Mouse (Mus musculus) frontal cortex, adult 2 months (tissue): ENCODE measurements at regions not wholly inside any gene's neighbourhood (a gene's known extent, or its start where the extent isn't known, plus 50 kb on each side); places are given as distances from the start of the nearest gene placed in this dataset.

ENCODE experiments used
- DNase-seq, 2 experiments: peaks; one replicate each; pipeline ENCODE4 v3.0.0; 2022; ENCODE audit warnings: low spot score in 1 of 2; ENCODE audit errors: extremely low spot score in 1 of 2

DNA sequence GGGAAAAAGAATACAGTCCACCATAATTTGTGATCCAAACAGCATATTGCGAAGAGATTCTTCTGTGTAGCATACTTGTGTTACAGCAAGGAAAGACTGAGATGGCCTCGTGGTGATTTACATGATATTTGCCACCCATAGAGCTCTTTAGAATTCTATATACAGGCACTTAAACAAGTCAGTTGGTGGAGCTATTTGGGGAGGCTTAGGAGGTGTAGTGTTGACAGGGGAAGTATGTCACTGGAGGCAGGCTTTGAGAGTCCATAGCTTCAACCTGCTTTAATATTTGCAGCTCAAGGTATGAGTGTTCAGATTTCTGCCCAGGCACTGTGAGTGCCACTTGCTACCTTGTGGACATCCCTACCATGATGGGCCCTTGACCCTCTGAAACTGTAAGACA lies 187.3 kb downstream of the Ostf1 start:
- DNase-seq: no peak

DNA sequence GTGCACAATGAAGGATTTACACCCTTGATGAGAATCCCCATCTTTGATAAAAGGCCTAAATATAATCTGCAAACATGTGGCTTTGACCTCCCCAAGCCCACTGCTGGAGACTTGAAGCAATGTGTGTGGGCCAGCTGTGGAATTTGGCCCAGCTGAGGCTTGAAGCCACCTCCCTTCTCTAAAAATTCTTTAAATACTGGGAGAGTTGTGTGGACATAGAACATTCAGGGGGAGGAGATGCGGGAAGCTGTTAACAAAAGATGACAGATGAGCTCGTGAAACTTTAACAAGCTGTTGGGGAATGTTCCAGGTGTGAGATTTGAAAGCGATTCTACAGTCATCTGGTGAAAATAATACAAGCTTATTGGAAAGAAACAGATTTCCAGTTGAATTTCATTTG lies 195.3 kb downstream of the Ostf1 start:
- DNase-seq: peak in 1 of 2 experiments; percentile 50

DNA sequence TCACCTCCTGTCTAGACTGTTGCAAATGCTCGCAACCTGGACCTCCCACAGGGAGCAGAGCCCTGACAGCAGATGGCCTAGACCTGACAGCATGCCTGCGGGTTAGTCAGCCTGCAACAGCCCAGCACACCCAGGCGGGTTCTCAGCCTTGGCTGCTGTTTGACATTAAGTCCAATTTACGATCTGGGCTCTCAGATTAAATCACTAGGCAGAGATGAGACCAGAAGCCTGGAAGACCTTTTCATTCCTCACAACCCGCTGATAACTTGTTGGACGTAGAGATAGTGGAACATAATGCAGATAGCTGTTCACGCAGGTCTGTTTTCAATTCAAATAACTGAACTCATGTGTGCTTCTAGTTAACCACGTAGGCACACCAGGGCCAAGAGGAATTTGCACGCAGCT lies 211.2 kb downstream of the Ostf1 start:
- DNase-seq: no peak

DNA sequence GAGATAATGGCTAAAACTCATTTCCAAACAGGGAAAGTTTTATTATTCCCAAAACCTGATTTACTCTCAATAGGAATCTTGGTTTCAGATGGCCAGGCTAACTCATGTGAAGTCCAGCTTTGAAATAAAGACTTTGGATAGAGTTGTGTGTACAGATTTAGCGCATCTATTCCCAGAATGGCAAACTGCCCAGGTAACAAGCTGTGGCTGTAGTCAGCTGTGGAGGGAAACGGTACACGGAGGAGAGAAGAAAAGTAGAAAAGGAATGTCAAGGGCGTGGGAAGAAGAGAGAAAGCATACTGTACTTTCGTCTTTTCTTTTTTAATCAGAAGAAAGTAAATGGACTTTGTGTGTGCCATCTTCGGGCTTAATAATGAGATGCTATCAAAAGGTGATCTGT lies 213.1 kb downstream of the Ostf1 start:
- DNase-seq: peak in 1 of 2 experiments; percentile 38

DNA sequence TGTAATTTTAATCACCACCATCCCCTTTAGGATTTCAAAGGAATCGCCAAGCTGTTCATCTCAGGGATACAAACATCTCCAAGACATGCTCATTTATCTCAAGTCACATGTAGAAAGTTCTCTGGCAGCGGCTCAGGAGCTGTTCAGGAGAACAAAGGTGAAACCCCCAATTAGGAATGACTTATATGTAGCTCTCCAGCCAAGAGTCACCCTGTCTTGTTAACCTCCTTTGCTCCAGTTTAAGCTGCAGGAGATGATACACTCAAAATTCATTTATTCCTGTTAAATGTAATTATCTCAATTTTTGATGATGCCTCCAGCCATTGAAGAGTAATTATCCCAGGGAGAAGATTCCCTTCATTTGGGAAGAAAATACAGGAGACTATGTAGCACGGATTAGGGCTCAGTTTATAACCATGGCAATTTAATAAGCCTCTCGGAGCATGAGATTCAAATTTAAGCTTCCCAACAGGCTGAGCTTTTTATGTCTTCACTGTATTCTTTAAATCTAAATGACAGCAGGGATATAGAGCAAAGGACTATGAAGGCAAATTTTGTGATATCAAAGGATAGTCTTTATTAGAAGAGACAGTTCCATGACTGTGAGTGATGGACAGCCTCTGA lies 254.0 kb downstream of the Ostf1 start:
- no peak for DNase-seq

DNA sequence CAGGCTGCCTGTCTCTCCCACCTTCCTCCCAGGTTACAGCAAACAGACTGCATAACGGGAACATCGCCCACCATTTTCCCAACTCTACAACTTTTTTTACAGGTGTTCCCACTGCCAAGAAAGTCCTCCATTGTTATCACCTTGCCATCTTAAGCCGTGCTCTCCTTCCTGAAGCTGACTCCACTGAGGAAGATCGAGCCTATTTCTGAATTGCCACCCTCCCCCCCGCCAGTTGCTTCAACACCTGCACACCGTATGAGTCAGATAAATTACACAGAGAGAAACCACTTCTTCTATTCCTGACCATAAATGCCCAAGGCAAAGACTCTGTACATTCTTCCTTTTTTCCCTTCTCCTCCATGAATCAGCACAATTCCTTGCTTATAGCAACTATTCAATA lies 263.0 kb downstream of the Ostf1 start:
- DNase-seq: peak in 1 of 2 experiments; percentile 11

DNA sequence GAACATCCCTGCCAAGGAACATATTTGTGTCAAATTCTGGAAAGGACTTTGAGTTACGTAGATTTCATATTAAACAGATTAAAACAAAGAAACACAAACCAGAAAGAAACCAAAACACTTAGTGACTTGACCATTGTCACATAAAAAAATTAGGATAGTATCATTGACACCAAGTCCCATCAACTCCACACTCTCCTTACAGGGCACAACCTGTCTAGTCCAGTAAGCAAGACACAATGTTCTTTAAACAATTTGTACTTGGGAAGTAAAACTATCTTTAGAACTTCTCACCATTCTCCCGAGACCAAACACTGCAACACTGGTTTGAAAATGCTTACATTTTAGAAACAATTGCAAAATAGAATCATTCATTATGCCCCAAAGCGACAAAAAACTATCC lies 277.7 kb downstream of the Ostf1 start:
- no peak for DNase-seq

DNA sequence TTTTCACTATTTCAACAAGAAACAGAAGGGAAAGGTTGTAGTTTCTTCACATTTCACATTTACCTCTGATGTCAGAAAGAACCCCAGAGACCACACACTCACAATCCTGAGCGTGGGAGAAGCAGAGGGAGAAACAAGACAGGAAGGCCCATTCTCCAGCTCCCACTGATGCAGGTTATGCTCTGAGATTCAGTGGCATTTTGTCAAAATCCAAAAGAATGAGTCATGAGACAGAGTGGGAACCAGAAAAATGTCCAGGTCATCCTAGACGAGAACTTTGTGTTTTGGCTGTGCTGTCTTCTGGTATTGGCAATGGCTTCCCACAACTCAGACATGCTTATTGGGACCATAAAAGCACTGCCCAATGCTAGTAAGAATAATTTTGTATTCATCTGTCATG lies 285.9 kb downstream of the Ostf1 start:
- no peak for DNase-seq

DNA sequence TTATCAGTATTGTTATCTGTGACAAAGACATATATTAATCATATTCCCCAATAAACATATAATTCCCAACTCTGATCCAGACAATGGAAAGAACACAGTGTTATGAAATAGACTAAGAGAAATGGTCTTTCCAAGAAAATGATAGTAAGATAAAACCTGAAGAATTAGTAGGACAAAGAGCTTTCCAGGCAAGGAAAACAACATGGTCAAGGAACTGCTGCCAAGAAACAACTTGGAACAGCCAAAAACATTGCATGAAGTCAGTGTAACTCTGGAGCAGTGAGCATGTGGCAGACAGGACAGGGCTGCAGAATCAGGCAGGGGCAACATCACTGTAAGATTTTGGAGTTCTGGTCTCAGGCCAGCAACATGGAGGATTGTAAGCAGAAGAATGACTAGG lies 288.0 kb downstream of the Ostf1 start:
- no peak for DNase-seq

DNA sequence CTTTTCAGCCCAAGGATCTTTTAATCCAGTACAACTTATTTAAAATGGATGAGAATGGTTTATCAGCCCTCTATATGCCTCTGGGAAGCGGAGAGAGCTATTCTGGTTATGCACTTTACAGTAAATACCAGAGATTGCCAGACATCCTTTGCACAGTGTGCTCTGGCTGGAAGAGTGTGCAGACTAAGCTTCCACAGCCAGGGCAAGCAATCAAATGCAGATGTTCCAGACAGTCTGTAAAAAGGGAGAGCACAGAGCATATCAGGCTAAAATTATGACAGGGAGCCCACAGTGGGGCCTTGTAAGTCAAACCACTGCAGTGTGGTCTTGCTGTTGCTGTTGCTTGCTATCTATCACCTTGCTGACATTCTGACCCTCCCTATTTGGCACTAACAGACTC lies 288.6 kb downstream of the Ostf1 start:
- DNase-seq: no peak

DNA sequence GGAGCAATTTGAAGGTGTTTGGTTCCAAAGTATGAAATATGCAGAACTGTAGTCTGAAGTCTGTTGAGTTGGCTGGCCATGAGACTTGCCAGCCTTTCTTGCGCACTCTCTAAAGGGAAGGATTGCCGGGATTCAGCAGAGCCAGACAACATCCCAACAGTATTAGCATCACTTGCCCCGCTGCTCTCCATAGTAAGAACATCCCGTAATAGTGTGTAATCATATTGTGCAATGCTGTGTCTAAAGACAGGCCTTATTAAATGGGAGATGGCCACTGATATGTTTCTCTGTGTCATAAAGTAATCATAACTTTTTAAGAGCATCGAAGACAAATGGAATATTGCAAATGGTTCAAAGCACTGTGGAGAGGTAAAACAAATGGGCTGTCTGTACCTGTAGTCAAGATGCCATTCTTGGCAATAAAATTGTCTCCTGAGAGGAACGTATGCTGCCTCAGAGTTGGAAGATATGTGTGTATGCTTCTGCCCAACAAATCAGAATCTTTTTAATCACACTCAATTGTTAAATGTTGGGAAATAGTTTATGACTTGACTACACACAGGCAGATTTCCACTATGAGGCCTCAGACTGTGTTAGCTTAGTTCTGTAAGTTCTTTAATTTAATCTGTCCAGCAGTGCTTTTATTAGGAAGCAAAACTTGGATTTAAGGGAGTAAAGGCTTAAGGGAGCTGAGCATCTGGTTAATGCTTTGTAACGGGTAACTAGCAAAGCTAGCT lies 293.6 kb downstream of the Ostf1 start:
- no peak for DNase-seq

DNA sequence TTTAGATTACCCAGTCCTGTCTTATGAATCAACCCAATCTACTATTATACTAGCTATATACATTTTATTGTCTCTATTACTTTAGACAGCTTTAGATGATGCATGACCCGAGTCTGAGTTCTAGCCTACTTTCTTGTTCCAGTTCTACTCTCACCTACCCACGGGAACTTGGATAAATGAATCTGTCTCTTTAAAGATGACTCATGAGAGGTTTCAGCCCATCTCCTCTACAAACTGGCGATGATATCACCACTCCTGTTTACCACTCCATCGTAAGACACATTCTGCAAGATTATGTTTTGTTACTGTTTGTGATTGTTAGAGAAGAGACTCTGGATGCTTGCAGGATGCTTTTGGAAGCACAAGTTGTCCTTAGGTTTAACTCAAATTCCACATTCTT lies 295.0 kb downstream of the Ostf1 start:
- DNase-seq: peak in 1 of 2 experiments; percentile 22

DNA sequence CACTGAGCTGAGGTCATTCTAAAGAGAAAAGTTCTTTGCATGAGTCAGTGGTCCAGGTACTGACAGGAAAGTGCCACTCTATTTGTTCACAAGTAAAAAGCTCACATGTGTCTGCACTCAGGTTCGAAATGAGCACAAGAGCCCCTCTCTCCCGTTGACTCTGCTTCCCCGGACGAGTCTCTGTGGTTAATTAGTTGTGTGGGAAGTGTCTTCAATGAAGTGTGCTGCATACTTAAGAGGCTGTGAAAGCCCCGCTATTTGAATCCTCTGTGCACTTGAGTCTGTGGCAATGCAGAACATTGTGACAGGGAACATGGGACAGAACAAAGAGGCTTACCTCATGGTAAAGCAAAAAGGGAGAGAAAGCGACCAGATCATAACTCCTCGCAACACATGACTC lies 297.0 kb downstream of the Ostf1 start:
- DNase-seq: peak in 1 of 2 experiments; percentile 5

DNA sequence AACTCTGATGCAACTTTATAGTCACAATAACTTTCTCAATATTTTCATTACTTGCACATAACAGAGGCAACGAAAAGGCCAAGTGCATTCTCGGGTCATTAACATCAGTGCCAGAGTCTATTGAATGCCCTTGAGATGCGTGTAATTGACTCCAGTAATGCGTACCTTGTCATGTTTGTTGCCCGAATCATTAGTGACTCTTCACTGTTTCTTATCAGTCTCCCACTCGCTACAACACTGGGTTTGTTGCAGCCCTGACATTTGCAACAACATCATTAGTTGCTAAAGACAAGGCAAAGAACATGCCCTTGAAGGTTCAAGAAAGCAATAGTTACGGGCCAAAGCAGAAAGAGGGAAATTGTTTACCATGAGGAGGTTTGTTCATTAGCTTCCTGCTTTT lies 299.8 kb downstream of the Ostf1 start:
- no peak for DNase-seq

DNA sequence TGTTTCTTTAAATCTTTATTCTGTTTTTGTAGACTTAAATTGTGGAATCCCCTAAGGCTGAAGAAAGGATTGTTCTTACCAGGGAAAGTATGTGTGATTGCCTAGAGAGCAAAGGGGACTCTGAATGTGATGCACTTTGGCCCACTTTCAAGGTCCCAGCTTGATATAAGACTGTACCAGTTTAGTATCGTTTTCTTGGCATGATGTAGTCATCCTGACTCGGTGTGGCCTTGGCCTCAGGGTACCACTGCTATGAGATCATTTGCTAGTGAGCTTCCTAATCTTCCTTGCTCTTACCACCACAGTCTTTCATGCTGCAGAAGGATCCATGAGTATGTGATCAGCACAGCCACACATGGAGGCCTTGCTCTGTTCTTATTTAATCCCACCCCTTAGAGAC lies 302.2 kb downstream of the Ostf1 start:
- no peak for DNase-seq

DNA sequence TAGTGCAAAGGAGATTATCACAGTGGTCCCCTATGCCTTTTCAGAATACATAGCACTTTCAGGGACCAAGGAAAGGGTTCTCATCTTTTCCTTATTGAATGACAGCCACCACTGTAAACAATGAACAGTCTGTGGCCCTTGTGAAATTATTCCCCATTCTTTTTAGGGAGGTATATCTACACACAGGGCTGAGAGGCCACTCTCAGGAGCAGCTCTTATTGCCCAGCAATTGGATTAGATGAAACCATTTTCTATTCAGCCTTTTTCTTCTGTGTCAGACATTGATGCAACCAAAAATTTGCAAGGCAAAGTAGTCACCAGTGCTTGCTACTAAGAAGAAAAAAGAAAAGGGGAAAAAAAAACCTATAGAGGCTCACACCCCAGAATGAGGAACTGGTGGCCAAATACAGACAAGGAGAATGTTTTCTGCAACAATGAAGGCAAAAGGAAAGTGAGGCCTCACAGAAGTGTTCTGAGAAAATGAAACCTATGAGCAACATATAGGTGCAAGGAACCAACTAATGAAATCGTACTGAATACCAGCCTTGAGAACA lies 313.2 kb downstream of the Ostf1 start:
- no peak for DNase-seq

DNA sequence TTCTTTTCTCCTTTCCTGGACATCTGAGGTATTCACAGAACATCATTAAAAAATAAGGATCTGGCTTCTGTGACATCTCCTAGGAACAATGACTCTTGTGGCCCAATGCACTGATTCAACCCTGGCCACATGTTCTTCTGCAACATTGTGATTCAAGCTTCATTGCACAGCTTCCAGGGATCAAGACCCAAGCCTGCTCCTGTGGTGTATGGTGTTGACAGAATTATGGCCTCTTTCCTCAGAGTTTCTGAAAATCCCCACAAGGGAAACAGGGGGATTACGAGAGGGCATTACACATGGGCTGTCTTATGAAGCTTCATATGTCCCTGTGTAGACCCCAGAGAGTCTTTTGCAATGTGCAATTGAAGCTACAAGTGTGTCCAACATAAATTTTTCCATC lies 358.2 kb downstream of the Ostf1 start:
- no peak for DNase-seq

DNA sequence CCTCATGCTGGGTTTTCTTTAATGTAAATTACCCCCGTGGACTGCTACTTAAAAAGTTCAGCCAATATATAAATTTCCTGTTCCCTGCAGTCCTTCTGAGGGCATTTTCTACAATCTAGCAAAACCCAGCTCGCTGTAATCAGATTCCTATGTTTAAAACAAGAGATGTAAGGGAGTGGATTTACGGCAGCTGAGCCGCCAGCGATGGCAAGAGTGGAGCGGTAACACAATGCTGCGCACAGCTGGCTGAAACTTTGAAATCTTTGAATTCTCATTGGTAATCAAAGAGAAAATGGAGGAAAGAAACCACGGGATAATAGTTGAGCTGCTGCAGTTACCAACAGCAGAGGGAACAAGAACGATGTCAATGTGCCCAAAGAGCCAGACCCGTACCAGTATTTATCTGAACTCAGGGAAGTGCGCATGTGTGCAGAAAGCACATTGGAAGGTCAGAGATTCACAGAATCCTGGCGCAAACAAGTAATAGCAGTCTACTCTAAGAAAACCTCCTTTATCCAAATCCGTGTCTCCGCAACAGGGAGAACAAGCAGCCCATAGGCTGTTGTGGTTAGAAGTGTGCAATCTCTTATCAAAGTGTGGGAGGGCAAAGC lies 376.4 kb downstream of the Ostf1 start:
- DNase-seq: no peak

DNA sequence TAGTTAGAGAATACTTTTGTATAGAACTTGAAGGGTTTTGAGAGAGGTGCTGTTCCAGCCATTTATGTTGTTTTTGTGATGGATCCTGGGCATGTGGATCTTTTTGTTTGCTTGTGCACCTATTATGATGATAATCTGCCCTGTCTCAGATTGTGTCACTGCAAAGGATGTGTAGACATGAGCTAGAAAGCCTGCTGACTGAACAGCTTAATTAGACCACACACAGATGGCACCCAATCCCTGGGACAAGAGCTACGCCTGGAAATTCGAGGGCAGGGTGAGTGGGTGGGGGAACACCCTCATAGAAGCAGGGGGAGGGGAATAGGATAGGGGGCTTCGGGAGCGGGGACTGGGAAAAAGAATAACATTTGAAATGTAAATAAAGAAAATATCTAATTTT lies 378.3 kb downstream of the Ostf1 start:
- DNase-seq: no peak
